Mouse (Mus musculus) embryo, embryonic 11 days (tissue): ENCODE measurements at regions not wholly inside any gene's neighbourhood (a gene's known extent, or its start where the extent isn't known, plus 50 kb on each side); places are given as distances from the start of the nearest gene placed in this dataset.

Source experiments
- DNase-seq: peaks from one replicate; pipeline ENCODE4 v3.0.0-alpha.2; 2015

DNA sequence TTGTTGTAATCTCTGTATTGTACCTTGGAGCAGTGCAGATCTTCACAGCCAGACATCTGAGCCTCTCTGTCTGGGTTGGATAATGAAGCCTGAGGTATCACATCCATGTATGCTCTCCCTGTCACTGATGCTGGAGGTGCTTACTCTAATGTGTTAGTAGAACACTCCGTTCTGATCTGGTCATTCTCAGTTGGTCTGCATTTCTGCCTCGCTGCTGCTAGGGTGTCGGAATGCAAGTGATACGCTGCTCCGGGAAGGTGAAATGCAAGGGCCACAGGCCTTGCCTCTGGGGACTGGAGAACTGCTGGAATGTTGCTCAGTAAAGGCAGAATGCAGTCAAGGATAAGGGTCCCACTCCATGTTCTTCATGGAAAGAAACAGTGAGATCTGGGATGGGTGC is 67.1 kb upstream of the Gm6993 start:
- DNase-seq, result no peak

DNA sequence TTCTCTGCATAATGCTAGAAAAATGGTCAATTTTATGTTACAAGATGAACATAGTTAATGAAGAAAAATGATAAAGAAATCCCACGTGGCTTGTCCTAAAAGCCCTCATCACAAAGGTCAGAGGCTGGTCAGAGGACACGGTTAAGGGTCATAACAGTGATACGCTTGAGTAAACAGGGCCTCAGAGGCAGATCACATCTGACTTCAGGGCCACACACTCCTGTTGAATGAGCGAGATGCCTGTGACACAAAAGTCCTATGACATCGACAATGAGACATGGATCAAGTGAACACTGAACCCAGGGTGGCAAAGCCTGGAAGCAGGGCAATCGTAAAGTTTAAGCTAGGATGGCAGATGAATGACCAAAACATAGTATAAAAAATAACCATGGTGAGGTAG is 61.0 kb upstream of the Gm6993 start:
- peak; percentile 23 for DNase-seq

DNA sequence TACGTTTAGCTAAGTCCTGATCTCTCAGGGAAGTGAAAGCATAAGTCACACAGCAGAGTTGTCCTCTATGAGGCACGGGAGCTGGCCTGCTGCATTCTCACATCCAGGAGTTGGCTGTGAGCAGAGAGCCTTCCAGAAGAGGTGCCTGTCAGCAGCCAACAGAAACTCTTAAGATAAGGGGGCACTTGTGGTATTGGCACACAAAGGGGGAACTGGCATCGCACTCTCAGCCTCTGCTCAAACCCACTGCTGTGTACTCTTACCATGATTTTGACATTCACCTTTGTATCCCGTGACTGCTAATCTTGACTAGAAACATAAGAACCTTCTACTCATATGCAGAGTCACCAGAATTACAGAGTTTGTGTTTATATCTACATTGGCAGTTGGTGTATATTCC is 56.9 kb upstream of the Gm6993 start:
- DNase-seq, result no peak

DNA sequence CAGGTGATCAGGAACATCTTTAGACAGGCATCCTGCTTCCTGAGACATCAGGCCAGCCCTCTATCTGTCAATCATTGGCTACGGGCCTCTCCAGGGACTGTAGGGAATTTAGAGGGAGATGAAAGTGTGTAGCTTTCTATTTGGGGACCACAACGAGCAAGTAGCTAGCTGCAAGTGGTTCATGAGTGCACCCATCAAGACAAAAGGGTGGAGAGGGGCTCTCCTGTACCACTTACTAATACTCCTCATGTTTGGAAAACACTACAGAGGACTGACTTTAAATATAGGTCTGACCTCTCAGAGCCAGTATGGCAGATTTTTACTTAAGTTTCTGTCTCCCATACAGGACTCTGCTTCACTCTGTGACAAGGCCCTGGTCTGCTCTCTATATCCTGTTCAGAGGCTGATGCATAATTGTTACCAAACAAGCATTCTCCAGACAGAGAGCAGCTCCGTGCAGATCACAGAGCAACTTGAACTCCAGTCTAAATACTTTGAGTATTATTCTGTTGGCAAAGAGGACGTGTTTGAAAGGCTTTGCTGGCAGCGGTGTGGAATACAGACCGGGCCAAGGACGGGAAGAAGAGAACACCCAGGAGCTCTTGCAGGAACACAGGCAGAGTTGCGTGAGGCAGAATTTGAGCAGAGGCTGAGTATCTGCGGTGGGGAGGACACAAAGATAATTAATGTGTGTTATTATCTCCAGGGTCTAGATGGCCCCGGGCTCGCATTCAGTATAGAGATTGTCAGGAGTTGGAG is 56.2 kb upstream of the Gm6993 start:
- peak; percentile 9 for DNase-seq

DNA sequence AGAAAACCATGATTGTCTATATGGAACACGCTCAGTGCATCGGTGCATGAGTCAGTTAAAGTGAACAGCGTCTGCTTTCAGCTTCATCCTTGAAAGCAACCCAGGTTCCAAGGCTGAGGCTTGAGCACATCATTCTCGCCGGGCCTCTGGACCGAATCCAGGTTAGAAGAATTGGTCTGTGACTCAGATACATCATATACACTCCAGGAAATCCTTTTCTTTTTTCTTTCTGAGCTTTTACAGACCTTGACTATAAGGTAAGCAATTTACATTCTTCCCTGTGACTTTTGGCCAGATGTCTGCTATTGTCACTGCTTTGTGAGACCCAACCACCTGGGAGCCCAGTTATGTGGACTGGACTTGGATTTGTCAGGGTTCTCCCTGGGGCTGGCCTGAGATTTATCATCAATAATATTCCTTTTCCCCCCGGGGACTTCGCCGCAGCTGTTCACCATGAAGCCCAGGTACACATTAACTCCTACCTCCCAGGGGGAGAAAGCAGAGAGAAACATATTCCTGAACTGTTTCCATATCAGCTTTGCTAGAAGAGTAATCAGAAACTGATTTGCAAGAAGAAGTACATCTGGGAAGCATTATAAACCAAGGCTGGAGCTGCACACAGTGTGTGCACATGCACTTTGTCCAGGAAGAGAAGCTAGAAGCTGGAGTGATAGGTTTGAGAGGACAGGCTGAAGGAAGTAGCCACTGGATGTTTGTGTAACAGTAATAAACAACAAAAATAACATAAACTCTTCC is 55.2 kb upstream of the Gm6993 start:
- peak; percentile 40 for DNase-seq

DNA sequence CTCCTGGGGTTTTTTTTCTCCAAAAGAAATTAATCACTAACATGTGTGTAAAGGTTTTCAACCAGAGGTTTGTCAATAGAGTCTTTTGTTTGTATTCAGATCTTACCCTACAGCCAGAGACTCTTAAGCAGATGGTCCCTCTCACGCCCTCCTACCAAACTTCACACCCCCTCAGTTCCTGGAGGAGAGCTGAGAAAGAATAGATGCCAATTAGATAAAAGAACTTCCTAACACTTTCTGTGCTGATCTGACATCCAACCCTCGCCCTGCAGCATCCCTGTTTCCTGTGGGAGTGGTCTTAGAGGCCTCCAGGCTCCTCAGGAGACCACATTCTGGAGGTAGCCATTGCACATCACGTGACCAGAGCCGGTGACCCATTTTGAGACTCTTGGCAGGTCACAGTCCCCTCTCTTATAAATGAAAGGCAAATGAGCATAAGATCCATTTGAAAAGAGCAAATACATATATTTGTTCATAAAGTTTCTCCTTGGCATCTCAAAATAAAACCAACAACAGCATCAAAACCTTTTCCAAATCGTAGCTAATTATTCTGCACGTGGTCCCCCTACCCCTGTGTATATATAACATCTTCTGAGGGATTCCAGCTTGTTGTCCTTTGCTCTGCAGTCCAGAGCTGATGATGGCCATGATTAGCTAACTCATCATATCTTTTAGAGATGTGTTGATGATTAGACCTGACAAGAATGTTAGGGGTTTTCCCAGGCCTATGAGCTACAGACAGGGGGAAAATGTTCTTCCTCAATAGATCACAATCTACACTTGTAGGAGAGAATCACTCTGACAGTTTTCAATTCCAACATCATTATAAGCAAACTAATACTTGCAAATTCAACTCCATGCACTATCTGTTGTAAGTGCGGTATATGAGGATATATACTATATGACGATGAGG is 54.4 kb upstream of the Gm6993 start:
- no peak for DNase-seq

DNA sequence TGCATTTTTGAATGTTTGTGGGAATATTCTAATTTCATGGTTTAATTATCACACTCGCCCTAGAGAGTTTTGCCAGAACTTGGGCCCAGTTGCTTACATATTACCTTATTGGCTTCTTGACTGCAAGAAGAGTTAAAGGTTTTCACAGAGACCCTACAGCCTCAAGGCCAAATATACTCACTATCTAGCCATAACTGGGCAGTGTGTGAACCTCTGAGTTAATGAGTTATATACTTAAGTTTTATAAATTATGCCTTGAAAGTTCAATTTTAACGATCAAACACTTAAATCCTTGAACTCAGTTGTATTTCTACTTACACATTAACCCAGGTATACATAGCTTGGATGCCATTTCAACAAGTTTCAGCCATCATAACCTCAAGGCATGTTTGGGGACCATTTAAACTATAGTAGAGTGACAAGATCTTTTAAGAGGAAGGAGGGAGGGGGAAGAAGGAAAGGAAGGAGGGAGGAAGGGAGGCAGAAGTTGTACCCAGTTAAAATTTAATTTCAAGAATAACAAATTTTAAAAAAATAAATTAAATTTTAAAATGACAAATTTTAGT is 52.5 kb upstream of the Gm6993 start:
- no peak for DNase-seq

DNA sequence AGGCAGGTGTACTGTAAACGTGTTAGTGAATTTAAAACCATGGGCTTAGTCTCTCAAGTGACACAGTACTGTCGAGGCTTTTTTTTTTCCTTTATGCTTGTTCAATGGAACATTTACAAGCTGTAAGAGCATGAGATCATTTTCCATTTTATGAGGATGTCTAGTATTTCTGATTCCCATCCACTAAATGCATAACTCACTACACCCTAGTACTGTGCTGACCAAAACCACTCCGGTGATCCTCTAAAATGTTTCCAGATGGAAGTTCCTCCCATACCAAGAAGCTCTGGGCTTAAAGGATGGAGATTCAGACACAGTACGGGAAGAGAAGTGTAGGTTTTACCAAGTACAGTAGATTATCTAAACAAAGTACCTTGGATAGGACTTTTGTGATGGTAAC is 50.3 kb upstream of the Gm6993 start:
- no peak for DNase-seq
